Mouse (Mus musculus): ENCODE results near the gene Pde6h. TPM values are rescaled to one million over a fixed set of nuclear protein-coding genes. Genes with fewer than 3 reads are reported as not detected.

Gene Pde6h
- polyA plus RNA-seq, 1 experiment: 0.12 TPM

GRCm38 (mm10) chr6:136989824-136990497, 66.3 kb downstream of the Pde6h start:
- H3K4me2 ChIP-seq (ENCODE audit: low read depth): no peak overlapping the region
- no peak for TF ChIP-seq CEBPB (IDR thresholded peaks at IDR 0.05; ENCODE audit: insufficient read depth, poor library complexity, severe bottlenecking)
- no peak for TF ChIP-seq REST (IDR thresholded peaks at IDR 0.05; ENCODE audit: insufficient read depth, insufficient read length)
- TF ChIP-seq POLR2A (IDR thresholded peaks at IDR 0.05; ENCODE audit: insufficient read length, low read depth): no peak
- TF ChIP-seq SRF (IDR thresholded peaks at IDR 0.05; ENCODE audit: control insufficient read depth, insufficient read length, low read depth): no peak
- TF ChIP-seq POLR2AphosphoS2 (IDR thresholded peaks at IDR 0.05; ENCODE audit: insufficient read length, low read depth): no peak
- TF ChIP-seq TCF3 (IDR thresholded peaks at IDR 0.05; ENCODE audit: insufficient read length, low read depth): no peak
- TF ChIP-seq TCF12 (IDR thresholded peaks at IDR 0.05; ENCODE audit: insufficient read depth, poor library complexity, severe bottlenecking): no peak
- no peak for TF ChIP-seq MAX (IDR thresholded peaks at IDR 0.05; ENCODE audit: low read depth)
- H3K36me3 ChIP-seq (ENCODE audit: control insufficient read depth, insufficient read depth): no peaks in the 10 kb centered on the region
- H3ac ChIP-seq (ENCODE audit: control insufficient read depth, insufficient read length): no peak overlapping the region
- no peaks in the 10 kb centered on the region for H3K27me3 ChIP-seq (ENCODE audit: control insufficient read depth, insufficient read depth, insufficient read length)
- H3K4me3 ChIP-seq: no peak overlapping the region
- H3K79me2 ChIP-seq (ENCODE audit: control insufficient read depth, insufficient read depth): no peaks in the 10 kb centered on the region

- no peaks in the 10 kb centered on the region for H3K27me3 ChIP-seq (ENCODE audit: control insufficient read depth, insufficient read depth, insufficient read length)
- no peak overlapping the region for H3ac ChIP-seq (ENCODE audit: control insufficient read depth, insufficient read length)
- no peak overlapping the region for H3K4me3 ChIP-seq
- H3K4me2 ChIP-seq (ENCODE audit: low read depth): no peak overlapping the region
- H3K36me3 ChIP-seq (ENCODE audit: control insufficient read depth, insufficient read depth): no peaks in the 10 kb centered on the region
- no peaks in the 10 kb centered on the region for H3K79me2 ChIP-seq (ENCODE audit: control insufficient read depth, insufficient read depth)
- TF ChIP-seq MAX (IDR thresholded peaks at IDR 0.05; ENCODE audit: low read depth) (no peak), REST (IDR thresholded peaks at IDR 0.05; ENCODE audit: insufficient read depth, insufficient read length) (no peak), MYOG (IDR thresholded peaks at IDR 0.05; ENCODE audit: control insufficient read depth in 1 of 3, insufficient read depth in 1 of 3, insufficient read length in 2 of 3, low read depth in 2 of 3) (no peak), MYOD1 (IDR thresholded peaks at IDR 0.05; ENCODE audit: control insufficient read depth in 1 of 3, insufficient read length in 2 of 3, low read depth in 2 of 3) (no peak), POLR2A (IDR thresholded peaks at IDR 0.05; ENCODE audit: insufficient read length, low read depth) (no peak), SRF (IDR thresholded peaks at IDR 0.05; ENCODE audit: control insufficient read depth, insufficient read length, low read depth) (no peak), CEBPB (IDR thresholded peaks at IDR 0.05; ENCODE audit: insufficient read depth, poor library complexity, severe bottlenecking) (no peak), USF1 (IDR thresholded peaks at IDR 0.05; ENCODE audit: low read depth) (no peak), E2F4 (IDR thresholded peaks at IDR 0.05; ENCODE audit: insufficient read depth) (no peak), TCF3 (IDR thresholded peaks at IDR 0.05; ENCODE audit: insufficient read length, low read depth) (no peak), POLR2AphosphoS2 (IDR thresholded peaks at IDR 0.05; ENCODE audit: insufficient read length, low read depth) (no peak), TCF12 (IDR thresholded peaks at IDR 0.05; ENCODE audit: insufficient read depth, poor library complexity, severe bottlenecking) (no peak)
These were observed 66.9 kb downstream of the Pde6h start for GRCm38 (mm10) chr6:136990557-136990956.

DNA sequence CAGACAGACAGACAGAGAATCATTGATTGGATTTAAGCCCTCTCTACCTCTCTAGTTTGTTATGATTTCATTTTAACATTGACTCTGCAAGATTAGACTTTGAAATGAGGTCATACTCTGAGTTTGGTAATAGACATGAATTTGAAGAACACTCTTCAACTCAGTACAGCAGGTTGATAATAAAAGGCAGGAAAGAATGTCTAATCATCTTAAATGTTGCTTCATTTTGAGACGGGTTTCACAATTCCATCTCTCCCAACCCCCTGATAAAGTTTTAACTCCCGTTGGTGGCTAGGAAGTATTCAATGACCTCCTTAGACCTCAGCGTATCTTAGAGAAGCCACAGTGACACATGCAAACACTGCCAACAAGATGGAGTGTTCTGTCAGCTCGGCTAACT, 69.9 kb downstream of the Pde6h start:
- H3K36me3 ChIP-seq (ENCODE audit: control insufficient read depth, insufficient read depth): no peaks in the 10 kb centered on the region
- TF ChIP-seq MYOD1 (IDR thresholded peaks at IDR 0.05; ENCODE audit: control insufficient read depth in 1 of 3, insufficient read length in 2 of 3, low read depth in 2 of 3): no peak
- TF ChIP-seq REST (IDR thresholded peaks at IDR 0.05; ENCODE audit: insufficient read depth, insufficient read length): no peak
- no peak for TF ChIP-seq USF1 (IDR thresholded peaks at IDR 0.05; ENCODE audit: low read depth)
- TF ChIP-seq CEBPB (IDR thresholded peaks at IDR 0.05; ENCODE audit: insufficient read depth, poor library complexity, severe bottlenecking): no peak
- TF ChIP-seq MAX (IDR thresholded peaks at IDR 0.05; ENCODE audit: low read depth): no peak
- TF ChIP-seq TCF12 (IDR thresholded peaks at IDR 0.05; ENCODE audit: insufficient read depth, poor library complexity, severe bottlenecking): no peak
- no peaks in the 10 kb centered on the region for H3K79me2 ChIP-seq (ENCODE audit: control insufficient read depth, insufficient read depth)
- no peak overlapping the region for H3ac ChIP-seq (ENCODE audit: control insufficient read depth, insufficient read length)
- H3K27me3 ChIP-seq (ENCODE audit: control insufficient read depth, insufficient read depth, insufficient read length): no peaks in the 10 kb centered on the region
- no peak overlapping the region for H3K4me3 ChIP-seq
- no peak overlapping the region for H3K4me2 ChIP-seq (ENCODE audit: low read depth)

DNA sequence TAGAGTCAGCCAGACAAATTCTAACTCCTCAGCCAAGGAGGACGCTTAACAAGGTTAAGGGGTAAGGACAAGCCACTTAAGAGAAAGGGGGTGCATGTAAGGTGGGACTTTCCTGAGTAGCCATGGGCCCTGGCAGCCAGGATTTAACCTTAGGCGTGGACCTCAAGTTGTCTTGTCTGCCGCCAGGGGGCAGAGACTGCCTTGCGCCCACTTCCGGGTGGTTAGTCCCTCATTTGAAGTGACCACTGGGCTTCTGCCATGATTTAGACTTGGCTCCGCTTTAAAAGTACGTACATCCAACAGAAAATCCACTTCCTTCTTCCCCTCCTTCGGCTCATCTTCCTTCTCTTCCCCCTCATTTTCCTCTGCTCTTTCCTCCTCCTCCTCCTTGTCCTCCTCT, 71.9 kb downstream of the Pde6h start:
- H3K4me2 ChIP-seq (ENCODE audit: low read depth): no peak overlapping the region

More for the DNA sequence above, 71.9 kb downstream of the Pde6h start:
- H3ac ChIP-seq (ENCODE audit: control insufficient read depth, insufficient read length): no peak overlapping the region
- H3K4me3 ChIP-seq: no peak overlapping the region
- TF ChIP-seq MYOG (IDR thresholded peaks at IDR 0.05; ENCODE audit: control insufficient read depth in 1 of 3, insufficient read depth in 1 of 3, insufficient read length in 2 of 3, low read depth in 2 of 3) (no peak), CEBPB (IDR thresholded peaks at IDR 0.05; ENCODE audit: insufficient read depth, poor library complexity, severe bottlenecking) (no peak), MYOD1 (IDR thresholded peaks at IDR 0.05; ENCODE audit: control insufficient read depth in 1 of 3, insufficient read length in 2 of 3, low read depth in 2 of 3) (no peak), REST (IDR thresholded peaks at IDR 0.05; ENCODE audit: insufficient read depth, insufficient read length) (no peak), TCF12 (IDR thresholded peaks at IDR 0.05; ENCODE audit: insufficient read depth, poor library complexity, severe bottlenecking) (no peak), MAX (IDR thresholded peaks at IDR 0.05; ENCODE audit: low read depth) (no peak), E2F4 (IDR thresholded peaks at IDR 0.05; ENCODE audit: insufficient read depth) (no peak), SRF (IDR thresholded peaks at IDR 0.05; ENCODE audit: control insufficient read depth, insufficient read length, low read depth) (no peak), TCF3 (IDR thresholded peaks at IDR 0.05; ENCODE audit: insufficient read length, low read depth) (no peak), POLR2AphosphoS2 (IDR thresholded peaks at IDR 0.05; ENCODE audit: insufficient read length, low read depth) (no peak), POLR2A (IDR thresholded peaks at IDR 0.05; ENCODE audit: insufficient read length, low read depth) (no peak), USF1 (IDR thresholded peaks at IDR 0.05; ENCODE audit: low read depth) (no peak)
- H3K27me3 ChIP-seq (ENCODE audit: control insufficient read depth, insufficient read depth, insufficient read length): no peaks in the 10 kb centered on the region
- H3K36me3 ChIP-seq (ENCODE audit: control insufficient read depth, insufficient read depth): no peaks in the 10 kb centered on the region
- no peaks in the 10 kb centered on the region for H3K79me2 ChIP-seq (ENCODE audit: control insufficient read depth, insufficient read depth)
